Mouse (Mus musculus): Measurements from ENCODE around the gene Katnb1.

DNA sequence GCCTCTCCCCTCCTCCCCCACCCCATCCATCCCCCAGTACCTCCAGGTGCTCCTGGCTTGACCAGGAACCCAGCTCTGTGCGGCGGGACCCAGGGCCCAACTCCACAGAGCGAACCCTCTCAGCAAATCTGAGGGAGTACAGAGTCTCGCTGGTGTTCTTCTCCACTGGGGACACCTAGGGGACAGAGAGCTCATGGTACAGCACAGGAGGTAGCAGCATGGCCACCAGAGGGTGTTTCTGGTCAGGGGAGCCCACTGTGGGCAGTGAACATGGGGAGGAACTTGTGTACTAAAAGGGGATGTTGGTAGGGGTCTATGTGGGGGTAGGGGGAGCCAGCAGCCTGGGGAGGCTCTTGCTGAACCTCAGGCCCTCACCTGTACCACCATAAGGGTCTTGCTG lies 21.0 kb downstream of the Katnb1 start:
- TF ChIP-seq POLR2A (IDR thresholded peaks at IDR 0.05; ENCODE audit: insufficient read depth, low read length) (no peak), CTCF (IDR thresholded peaks at IDR 0.05; ENCODE audit: low read depth, low read length) (peak; percentile 21), EP300 (IDR thresholded peaks at IDR 0.05; ENCODE audit: insufficient read depth, low read depth, low read length) (no peak)
